Mouse (Mus musculus) c-Kit-positive CD71-positive TER-119-positive erythroid progenitor cells, embryonic 14.5 days (primary cell): ENCODE measurements around the gene A630010A05Rik.
"Not testable (repeated sequence)": the region's sequence is repeated elsewhere in the genome, so short reads cannot be mapped to it uniquely, and the experiment has no call there.

Source experiments
- DNase-seq: peaks from one replicate; pipeline ENCODE4 v3.0.0-alpha.2; 2013; ENCODE audit warnings: low spot score

A630010A05Rik gene

GRCm38 (mm10) chr16:14562017-14562416, at the start of gene A630010A05Rik:
TSS of gene A630010A05Rik (plus strand) at chr16:14562317.
- DNase-seq: no peak

DNA sequence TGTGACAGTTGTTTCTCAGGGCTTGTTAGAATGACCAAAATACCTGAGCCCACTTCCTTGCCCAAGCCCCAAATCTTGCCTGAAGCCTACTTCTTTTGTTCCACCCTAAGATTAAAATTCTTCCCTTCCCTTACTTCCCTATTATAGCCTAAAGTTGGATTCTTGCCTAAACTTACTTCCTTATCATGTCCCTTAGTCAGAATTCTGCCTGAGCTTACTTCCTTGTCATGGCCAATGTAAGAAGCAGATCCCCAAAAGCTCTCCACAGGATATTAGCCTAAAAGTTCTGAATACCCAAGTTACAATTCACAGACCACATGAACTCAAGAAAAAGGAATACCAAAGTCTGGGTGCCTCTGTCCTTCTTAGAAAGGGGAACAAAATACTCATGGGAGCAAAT, 26.4 kb upstream of the A630010A05Rik start:
- DNase-seq: no peak

- DNase-seq: not testable (repeated sequence)
Observed at GRCm38 (mm10) chr16:14557191-14557590, 4.9 kb upstream of the A630010A05Rik start.
